Comparison of ENCODE assay signal across 18 mouse cellular contexts in the genomic region with DNA sequence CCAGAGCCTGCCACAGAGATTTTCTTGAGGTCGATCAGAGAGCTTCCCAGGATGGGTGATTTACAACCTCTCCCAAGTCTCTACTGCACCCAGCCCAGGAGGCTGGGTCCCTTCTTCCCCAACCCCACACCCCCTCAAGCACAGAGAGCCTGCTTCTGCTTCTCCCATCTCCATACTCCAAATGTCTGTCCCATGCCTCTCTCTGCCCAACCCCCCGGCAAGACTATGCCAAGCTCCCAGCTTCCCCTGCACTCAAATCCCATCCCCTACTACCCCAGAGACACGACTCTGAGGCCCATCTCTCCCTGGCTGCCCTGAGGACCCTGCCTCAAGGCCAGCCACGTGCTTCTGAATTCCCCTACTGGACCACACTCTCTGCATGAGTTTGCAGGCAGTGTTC.
DNase-seq lines count a peak whose midpoint lies in the region; ATAC-seq and TF ChIP-seq lines count a peak whose summit lies in the region.
"Had no signal": no experiment of that assay in that cellular context is flagged by ENCODE, and none has a peak within 500 bp of the region (broad histone marks: within the 10 kb centered on the region; RNA-seq: fewer than 3 reads in every experiment).

No protein-coding gene starts in this region.

- no peak overlapping the region for H3K9ac ChIP-seq in forebrain, embryonic 14.5 days (ENCODE audit: low read length)
- H3K9ac ChIP-seq in forebrain, embryonic 11.5 days (ENCODE audit: low read length), result no peak overlapping the region
- no peak overlapping the region for H3K9ac ChIP-seq in lung, embryonic 15.5 days
- no peak overlapping the region for H3K9ac ChIP-seq in MEL (ENCODE audit: control insufficient read depth, low read depth, low read length, poor library complexity, severe bottlenecking)
- H3K9ac ChIP-seq in hindbrain, embryonic 13.5 days, result no peak overlapping the region
- H3K9ac ChIP-seq in kidney, embryonic 16.5 days (replicated peaks; ENCODE audit: low read length), result no peak overlapping the region
- H3K9ac ChIP-seq: intestine, embryonic 15.5 days; limb, embryonic 12.5 days; liver, embryonic 13.5 days; neural tube, embryonic 12.5 days had no signal

- TF ChIP-seq EP300 in MEL (IDR thresholded peaks at IDR 0.05; ENCODE audit: low read depth in 1 of 2, low read length in 2 of 2), result no peak

- peaks cover 6% of the 10 kb centered on the region for H3K4me1 ChIP-seq in forebrain, embryonic 14.5 days (ENCODE audit: control insufficient read depth, insufficient read depth, low read length)
- no peaks in the 10 kb centered on the region for H3K4me1 ChIP-seq in forebrain, embryonic 11.5 days (replicated peaks; ENCODE audit: control insufficient read depth, insufficient read depth, low read length)
- H3K4me1 ChIP-seq in lung, embryonic 15.5 days, result peaks cover 61% of the 10 kb centered on the region
- peaks cover 6 to 40% of the 10 kb centered on the region in 2 experiments; a peak in 3 of 4 replicates for H3K4me1 ChIP-seq in MEL (ENCODE audit: control insufficient read depth in 1 of 2, insufficient read depth in 2 of 2, low read length in 2 of 2)
- H3K4me1 ChIP-seq in hindbrain, embryonic 13.5 days (replicated peaks), result peaks cover 48% of the 10 kb centered on the region
- H3K4me1 ChIP-seq in kidney, embryonic 16.5 days (ENCODE audit: insufficient read depth, low read length), result peaks cover 8% of the 10 kb centered on the region

- H3K4me3 ChIP-seq in forebrain, embryonic 14.5 days (ENCODE audit: low read depth, low read length), result no peak overlapping the region
- H3K4me3 ChIP-seq in forebrain, embryonic 11.5 days (ENCODE audit: low read depth, low read length), result no peak overlapping the region
- no peak overlapping the region for H3K4me3 ChIP-seq in lung, embryonic 15.5 days
- no peak overlapping the region for H3K4me3 ChIP-seq in MEL (ENCODE audit: control insufficient read depth in 1 of 2, insufficient read depth in 1 of 2, low read depth in 2 of 2, low read length in 2 of 2)
- no peak overlapping the region for H3K4me3 ChIP-seq in hindbrain, embryonic 13.5 days
- no peak overlapping the region for H3K4me3 ChIP-seq in kidney, embryonic 16.5 days (ENCODE audit: low read length)
- H3K4me3 ChIP-seq: erythroblast, embryonic 14.5 days; intestine, embryonic 15.5 days; limb, embryonic 12.5 days; liver, embryonic 13.5 days; neural tube, embryonic 12.5 days had no signal

- H3K27ac ChIP-seq in forebrain, embryonic 14.5 days (ENCODE audit: low read depth, low read length), result peak overlapping the region; percentile 85; the same call in 1 of the 2 replicates
- no peak overlapping the region for H3K27ac ChIP-seq in forebrain, embryonic 11.5 days (ENCODE audit: low read depth, low read length)
- peak overlapping the region; percentile 69 for H3K27ac ChIP-seq in lung, embryonic 15.5 days
- peak overlapping the region; percentile 9; the same call in 1 of the 2 replicates for H3K27ac ChIP-seq in MEL (ENCODE audit: control insufficient read depth, low read depth, low read length)
- H3K27ac ChIP-seq in hindbrain, embryonic 13.5 days, result peak overlapping the region; percentile 81
- H3K27ac ChIP-seq in kidney, embryonic 16.5 days (ENCODE audit: low read length), result no peak overlapping the region
- H3K27ac ChIP-seq: limb, embryonic 12.5 days; liver, embryonic 13.5 days; neural tube, embryonic 12.5 days; stomach, postnatal 0 days had no signal

- no peaks in the 10 kb centered on the region for H3K27me3 ChIP-seq in forebrain, embryonic 14.5 days (replicated peaks; ENCODE audit: control insufficient read depth, insufficient read depth, low read length)
- no peaks in the 10 kb centered on the region for H3K27me3 ChIP-seq in forebrain, embryonic 11.5 days (ENCODE audit: control insufficient read depth, insufficient read depth, low read length)
- H3K27me3 ChIP-seq in lung, embryonic 15.5 days, result no peaks in the 10 kb centered on the region
- no peaks in the 10 kb centered on the region for H3K27me3 ChIP-seq in MEL (ENCODE audit: control insufficient read depth in 1 of 2, insufficient read depth in 2 of 2, low read length in 2 of 2)
- no peaks in the 10 kb centered on the region for H3K27me3 ChIP-seq in hindbrain, embryonic 13.5 days
- H3K27me3 ChIP-seq in kidney, embryonic 16.5 days (ENCODE audit: insufficient read depth, low read length), result no peaks in the 10 kb centered on the region
- H3K27me3 ChIP-seq: intestine, embryonic 15.5 days; liver, embryonic 13.5 days; neural tube, embryonic 12.5 days had no signal

- no peak for TF ChIP-seq RAD21 in MEL (IDR thresholded peaks at IDR 0.05; ENCODE audit: low read depth, low read length)

- no peak overlapping the region for H3K4me2 ChIP-seq in forebrain, embryonic 14.5 days (ENCODE audit: low read length)
- no peak overlapping the region for H3K4me2 ChIP-seq in forebrain, embryonic 11.5 days (ENCODE audit: low read depth, low read length, severe bottlenecking)
- H3K4me2 ChIP-seq in lung, embryonic 15.5 days, result no peak overlapping the region
- H3K4me2 ChIP-seq in hindbrain, embryonic 13.5 days, result no peak overlapping the region
- H3K4me2 ChIP-seq in kidney, embryonic 16.5 days (replicated peaks; ENCODE audit: low read depth, low read length), result no peak overlapping the region
- H3K4me2 ChIP-seq: heart, embryonic 11.5 days; intestine, embryonic 15.5 days; limb, embryonic 12.5 days; liver, embryonic 13.5 days; neural tube, embryonic 12.5 days had no signal

- no peaks in the 10 kb centered on the region for H3K79me2 ChIP-seq in MEL (ENCODE audit: control insufficient read depth, insufficient read depth, low read length, poor library complexity)

- WGBS in forebrain, embryonic 14.5 days, result 60% methylated on average over 4 of the region's 4 CpGs
- 59% methylated on average over 4 of the region's 4 CpGs for WGBS in forebrain, embryonic 11.5 days
- 41% methylated on average over 4 of the region's 4 CpGs for WGBS in lung, embryonic 15.5 days
- WGBS in hindbrain, embryonic 13.5 days, result 60% methylated on average over 4 of the region's 4 CpGs
- whole genome bisulfite sequencing in kidney, embryonic 16.5 days, result 34% methylated on average over 4 of the region's 4 CpGs

- TF ChIP-seq POLR2A in MEL (IDR thresholded peaks at IDR 0.05; ENCODE audit: control insufficient read depth in 1 of 2, insufficient read depth in 1 of 2, low read depth in 1 of 2, low read length in 2 of 2, poor library complexity in 1 of 2), result no peak

- ATAC-seq in forebrain, embryonic 14.5 days, result no peak
- no peak for ATAC-seq in forebrain, embryonic 11.5 days (replicated peaks; ENCODE audit: low FRiP score)
- no peak for ATAC-seq in lung, embryonic 15.5 days (ENCODE audit: borderline replicate concordance, extremely low read depth, low FRiP score, low TSS enrichment)
- ATAC-seq in hindbrain, embryonic 13.5 days (ENCODE audit: low FRiP score), result no peak
- ATAC-seq in kidney, embryonic 16.5 days (ENCODE audit: low FRiP score, low TSS enrichment), result no peak
- ATAC-seq: intestine, embryonic 15.5 days had no signal

- no peak for DNase-seq in forebrain, embryonic 14.5 days (ENCODE audit: low spot score)
- DNase-seq in forebrain, embryonic 11.5 days (ENCODE audit: low spot score), result no peak
- no peak for DNase-seq in lung, postnatal 14 days
- no peak for DNase-seq in MEL (ENCODE audit: low read depth, low spot score)
- no peak for DNase-seq in right cerebral cortex, adult 18-20 months
- DNase-seq: adrenal gland, postnatal 25 days; gastrocnemius, postnatal 36 days; liver, embryonic 13.5 days; thymus, postnatal 36 days had no signal

- no peak for TF ChIP-seq CTCF in MEL (IDR thresholded peaks at IDR 0.05 in 2 of 3, conservative IDR thresholded peaks at IDR 0.05 in 1 of 3; ENCODE audit: control insufficient read depth in 1 of 3, insufficient read depth in 1 of 3, low read depth in 2 of 3, low read length in 3 of 3, poor library complexity in 1 of 3, severe bottlenecking in 1 of 3)

- H3K9me3 ChIP-seq in forebrain, embryonic 14.5 days (replicated peaks; ENCODE audit: control insufficient read depth, low read length), result no peaks in the 10 kb centered on the region
- no peaks in the 10 kb centered on the region for H3K9me3 ChIP-seq in forebrain, embryonic 11.5 days (ENCODE audit: control insufficient read depth, low read length)
- no peaks in the 10 kb centered on the region for H3K9me3 ChIP-seq in lung, embryonic 15.5 days
- H3K9me3 ChIP-seq in MEL (replicated peaks; ENCODE audit: insufficient read depth, low read length), result no peaks in the 10 kb centered on the region
- no peaks in the 10 kb centered on the region for H3K9me3 ChIP-seq in hindbrain, embryonic 13.5 days
- H3K9me3 ChIP-seq in kidney, embryonic 16.5 days (ENCODE audit: low read length), result no peaks in the 10 kb centered on the region
- H3K9me3 ChIP-seq: intestine, embryonic 15.5 days; limb, embryonic 12.5 days; liver, embryonic 13.5 days; neural tube, embryonic 12.5 days had no signal

- peaks cover 10% of the 10 kb centered on the region for H3K36me3 ChIP-seq in forebrain, embryonic 14.5 days (ENCODE audit: control insufficient read depth, insufficient read depth, low read length)
- H3K36me3 ChIP-seq in forebrain, embryonic 11.5 days (ENCODE audit: control insufficient read depth, insufficient read depth, low read length), result no peaks in the 10 kb centered on the region
- no peaks in the 10 kb centered on the region for H3K36me3 ChIP-seq in lung, embryonic 15.5 days
- peaks cover 0 to 14% of the 10 kb centered on the region in 2 experiments; a peak in 2 of 4 replicates for H3K36me3 ChIP-seq in MEL (ENCODE audit: control insufficient read depth in 1 of 2, insufficient read depth in 2 of 2, low read length in 2 of 2)
- peaks cover 7% of the 10 kb centered on the region for H3K36me3 ChIP-seq in hindbrain, embryonic 13.5 days
- 0 out of 2 replicates have a peak, but pooled peaks cover 3% of the 10 kb centered on the region for H3K36me3 ChIP-seq in kidney, embryonic 16.5 days (ENCODE audit: insufficient read depth, low read length)
- H3K36me3 ChIP-seq: intestine, embryonic 15.5 days; limb, embryonic 12.5 days; liver, embryonic 13.5 days; neural tube, embryonic 12.5 days had no signal

TF ChIP-seq in MEL, 35 proteins besides CTCF, POLR2A, EP300 and RAD21 (continues in another document):
- TF ChIP-seq MYC (IDR thresholded peaks at IDR 0.05; ENCODE audit: low read depth, low read length) (no peak), SIN3A (IDR thresholded peaks at IDR 0.05; ENCODE audit: low read length) (no peak), TBP (IDR thresholded peaks at IDR 0.05; ENCODE audit: low read depth, low read length) (no peak), MAZ (IDR thresholded peaks at IDR 0.05; ENCODE audit: low read depth, low read length) (no peak), MXI1 (IDR thresholded peaks at IDR 0.05; ENCODE audit: low read depth, low read length) (no peak), GATA1 (IDR thresholded peaks at IDR 0.05; ENCODE audit: low read depth, low read length) (no peak), NRF1 (IDR thresholded peaks at IDR 0.05; ENCODE audit: insufficient read depth, low read depth, low read length, poor library complexity, severe bottlenecking) (no peak), KAT2A (conservative IDR thresholded peaks at IDR 0.05; ENCODE audit: low read depth, low read length) (no peak), BHLHE40 (IDR thresholded peaks at IDR 0.05; ENCODE audit: borderline replicate concordance, low read depth, low read length) (no peak), NELFE (IDR thresholded peaks at IDR 0.05; ENCODE audit: low read depth, low read length) (no peak), POLR2AphosphoS5 (IDR thresholded peaks at IDR 0.05; ENCODE audit: borderline replicate concordance, low read depth, low read length) (no peak)

Comparison
In these comparisons a context has a peak if more than half of its experiments do, and no peak if none do; other contexts are left out.
1. H3K27ac ChIP-seq: peak in forebrain, embryonic 14.5 days (single experiment), lung, embryonic 15.5 days (single experiment), MEL (single experiment) and hindbrain, embryonic 13.5 days (single experiment); none in forebrain, embryonic 11.5 days (single experiment) and kidney, embryonic 16.5 days (single experiment).